Comparison of ENCODE assay signal across 8 mouse cellular contexts in the genomic region with DNA sequence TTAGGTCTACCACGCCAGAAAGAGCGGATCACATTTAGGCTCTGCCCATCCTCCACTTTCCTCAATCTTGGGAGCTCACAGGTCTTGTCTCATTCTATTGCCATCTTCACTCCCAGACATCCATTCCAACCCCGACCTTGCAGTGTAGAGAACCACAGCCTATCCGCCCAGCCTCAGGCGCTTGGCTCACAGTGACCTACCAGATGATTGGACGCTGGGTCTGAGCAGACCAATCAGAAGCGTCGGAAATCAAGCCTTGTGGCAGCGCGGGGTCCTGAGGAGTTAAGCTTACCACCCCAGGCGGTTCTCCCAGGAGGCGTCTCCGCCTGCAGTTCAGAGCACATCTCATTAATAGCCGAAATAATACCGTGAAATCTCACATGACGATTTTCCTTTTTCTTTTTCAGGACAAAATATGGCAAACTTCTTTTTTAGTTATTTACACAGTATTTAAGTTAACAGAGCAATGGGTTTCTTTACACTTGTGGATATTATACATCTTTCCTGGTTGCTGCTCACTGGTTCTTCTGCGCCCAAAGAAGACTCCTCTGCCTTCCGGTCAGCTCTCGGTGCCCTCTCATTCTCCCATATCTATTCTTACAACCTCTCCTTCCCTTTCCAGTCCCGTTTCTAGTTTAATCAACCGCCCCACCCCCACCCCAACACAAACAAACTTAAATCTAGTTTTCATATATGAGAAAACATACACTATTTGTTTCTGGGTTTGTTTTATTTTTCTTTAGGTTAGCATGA. TPM values are rescaled to one million over a fixed set of nuclear protein-coding genes. Genes with fewer than 3 reads are reported as not detected.
A peak's percentile ranks its signal among the peaks of the same experiment; 100 is the strongest.
DNase-seq lines count a peak whose midpoint lies in the region; ATAC-seq and TF ChIP-seq lines count a peak whose summit lies in the region.

No protein-coding gene starts in this region.

- TF ChIP-seq CTCF in lung, embryonic 14.5 days (IDR thresholded peaks at IDR 0.05; ENCODE audit: low read depth), result no peak
- no peak for TF ChIP-seq CTCF in lung, adult 2 months (IDR thresholded peaks at IDR 0.05; ENCODE audit: insufficient read depth, low read length)

- no peak overlapping the region for H3K27ac ChIP-seq in lung, embryonic 14.5 days (ENCODE audit: low read depth)
- H3K27ac ChIP-seq in heart, embryonic 12.5 days (ENCODE audit: poor library complexity, severe bottlenecking), result 0 out of 2 replicates have a peak overlapping the region, but pooled peaks have one; percentile 47

- no peaks in the 10 kb centered on the region for H3K4me1 ChIP-seq in lung, embryonic 14.5 days (ENCODE audit: insufficient read depth)
- no peaks in the 10 kb centered on the region for H3K4me1 ChIP-seq in lung, adult 2 months (ENCODE audit: control insufficient read depth, insufficient read depth, low read length)
- H3K4me1 ChIP-seq in heart, embryonic 12.5 days (replicated peaks), result 0 out of 2 replicates have a peak, but pooled peaks cover 7% of the 10 kb centered on the region

- ATAC-seq in lung, embryonic 14.5 days (ENCODE audit: insufficient read depth), result peak; percentile 98
- peak; percentile 91 for ATAC-seq in heart, embryonic 12.5 days (ENCODE audit: insufficient number of reproducible peaks, low FRiP score)

- H3K9me3 ChIP-seq in lung, embryonic 14.5 days (ENCODE audit: low read depth, low read length), result no peaks in the 10 kb centered on the region
- no peaks in the 10 kb centered on the region for H3K9me3 ChIP-seq in heart, embryonic 12.5 days (replicated peaks)

- peak; percentile 86 for DNase-seq in lung, embryonic 14.5 days
- DNase-seq in lung, adult 2 months, result no peak
- DNase-seq in embryo, embryonic 11.5 days (ENCODE audit: low read depth, low spot score), result peak; percentile 57
- DNase-seq in kidney, postnatal 36 days, result peak; percentile 27 to 29
- peak; percentile 51 for DNase-seq in lung, postnatal 10 days
- DNase-seq in right cerebral cortex, adult 18-20 months, result peak; percentile 63
- no peak for DNase-seq in urinary bladder, postnatal 25 days (ENCODE audit: low spot score)

- peak overlapping the region; percentile 45 for H3K4me2 ChIP-seq in lung, embryonic 14.5 days
- H3K4me2 ChIP-seq in heart, embryonic 12.5 days, result peak overlapping the region; percentile 62

- 21% methylated on average over 21 of the region's 21 CpGs for WGBS in lung, embryonic 14.5 days
- 28% methylated on average over 21 of the region's 21 CpGs for WGBS in lung, adult 2 months
- WGBS in heart, embryonic 12.5 days, result 13% methylated on average over 21 of the region's 21 CpGs

- no peaks in the 10 kb centered on the region for H3K27me3 ChIP-seq in lung, embryonic 14.5 days (ENCODE audit: insufficient read depth, low read length)
- H3K27me3 ChIP-seq in heart, embryonic 12.5 days (replicated peaks), result no peaks in the 10 kb centered on the region

- H3K36me3 ChIP-seq in lung, embryonic 14.5 days (ENCODE audit: insufficient read depth), result no peaks in the 10 kb centered on the region
- H3K36me3 ChIP-seq in heart, embryonic 12.5 days, result no peaks in the 10 kb centered on the region

- no peak overlapping the region for H3K9ac ChIP-seq in lung, embryonic 14.5 days
- no peak overlapping the region for H3K9ac ChIP-seq in heart, embryonic 12.5 days

- no peak for TF ChIP-seq POLR2A in lung, adult 2 months (IDR thresholded peaks at IDR 0.05; ENCODE audit: borderline replicate concordance, extremely low read depth, low read depth, low read length)

- H3K4me3 ChIP-seq in lung, embryonic 14.5 days (ENCODE audit: low read depth, low read length), result peak overlapping the region; percentile 3; the same call in 1 of the 2 replicates
- H3K4me3 ChIP-seq in lung, adult 2 months (replicated peaks; ENCODE audit: extremely low read depth, low read depth, low read length), result no peak overlapping the region
- H3K4me3 ChIP-seq in heart, embryonic 12.5 days, result peak overlapping the region; percentile 20

RNA-seq across cellular contexts. Expression of gene Trim38, which starts 3.0 kb away (rescaled TPM):
- polyA plus RNA-seq in lung, embryonic 14.5 days (2014; fragmentation: Nextera tagmentation; extraction: Ambion mirVana), result 0.12 TPM in 1 of 2 replicates, not detected in the other
- polyA plus RNA-seq in lung, adult 2 months (2012; rRNA removed), result 0.07 TPM in 1 of 2 replicates, not detected in the other
- 0.13 TPM in 1 of 2 replicates, not detected in the other for polyA plus RNA-seq in heart, embryonic 12.5 days (2016; fragmentation: Nextera tagmentation; extraction: Ambion mirVana)

RNA-seq across cellular contexts. Expression of gene Hist1h1a, which starts 9.3 kb away (rescaled TPM):
- polyA plus RNA-seq in lung, embryonic 14.5 days (2014; fragmentation: Nextera tagmentation; extraction: Ambion mirVana), result 5.2 and 5.5 TPM in 2 replicates
- not detected in 2 replicates for polyA plus RNA-seq in lung, adult 2 months (2012; rRNA removed)
- polyA plus RNA-seq in heart, embryonic 12.5 days (2016; fragmentation: Nextera tagmentation; extraction: Ambion mirVana), result 0.54 and 1.4 TPM in 2 replicates

RNA-seq across cellular contexts. Expression of gene Hist1h3a, which starts 10.6 kb away (rescaled TPM):
- polyA plus RNA-seq in lung, embryonic 14.5 days (2014; fragmentation: Nextera tagmentation; extraction: Ambion mirVana), result 7.4 and 9.2 TPM in 2 replicates
- polyA plus RNA-seq in lung, adult 2 months (2012; rRNA removed), result 3.1 and 4.3 TPM in 2 replicates
- polyA plus RNA-seq in heart, embryonic 12.5 days (2016; fragmentation: Nextera tagmentation; extraction: Ambion mirVana), result 1.7 and 3.5 TPM in 2 replicates

RNA-seq across cellular contexts. Expression of gene Hist1h4a, which starts 11.7 kb away (rescaled TPM):
- 0.66 TPM in 1 of 2 replicates, not detected in the other for polyA plus RNA-seq in lung, embryonic 14.5 days (2014; fragmentation: Nextera tagmentation; extraction: Ambion mirVana)
- 2.4 and 2.9 TPM in 2 replicates for polyA plus RNA-seq in lung, adult 2 months (2012; rRNA removed)
- polyA plus RNA-seq in heart, embryonic 12.5 days (2016; fragmentation: Nextera tagmentation; extraction: Ambion mirVana), result not detected in 2 replicates

RNA-seq across cellular contexts. Expression of gene Hist1h4b, which starts 15.9 kb away (rescaled TPM):
- 4.3 and 7.5 TPM in 2 replicates for polyA plus RNA-seq in lung, embryonic 14.5 days (2014; fragmentation: Nextera tagmentation; extraction: Ambion mirVana)
- 2.5 and 2.8 TPM in 2 replicates for polyA plus RNA-seq in lung, adult 2 months (2012; rRNA removed)
- polyA plus RNA-seq in heart, embryonic 12.5 days (2016; fragmentation: Nextera tagmentation; extraction: Ambion mirVana), result 2.1 and 2.3 TPM in 2 replicates

Comparison
In these comparisons a context has a peak if more than half of its experiments do, and no peak if none do; other contexts are left out.
1. DNase-seq: peak in lung, embryonic 14.5 days (single experiment), embryo, embryonic 11.5 days (single experiment), kidney, postnatal 36 days (2 of 2), lung, postnatal 10 days (single experiment) and right cerebral cortex, adult 18-20 months (single experiment); none in lung, adult 2 months (single experiment) and urinary bladder, postnatal 25 days (single experiment).